Mouse (Mus musculus) brown adipose tissue, adult 24 weeks (tissue): ENCODE measurements around the gene Mex3a. TPM values are rescaled to one million over a fixed set of nuclear protein-coding genes. Genes with fewer than 3 reads are reported as not detected.
A peak's percentile ranks its signal among the peaks of the same experiment; 100 is the strongest.

Source experiments
- H3K27ac ChIP-seq: fragments of 200-500 bp; replicated peaks from 2 replicates; pipeline ENCODE4 v1.5.1; 2012; ENCODE audit warnings: low read depth, mild to moderate bottlenecking, low read length
- H3K4me1 ChIP-seq: fragments of 200-500 bp; 2 replicates; pipeline ENCODE4 v1.6.1; 2012; ENCODE audit warnings: low read length, mixed read lengths; ENCODE audit not compliant: control insufficient read depth, insufficient read depth, insufficient read length
- H3K4me3 ChIP-seq: fragments of 200-500 bp; 2 replicates; pipeline ENCODE4 v1.5.1; 2012; ENCODE audit warnings: low read depth, mild to moderate bottlenecking, low read length, moderate library complexity; ENCODE audit not compliant: insufficient read depth
- polyA plus RNA-seq: library from polyadenylated mRNA; stranded (reverse); fragments of >200 nt; gene quantifications from 2 replicates; pipeline ENCODE4 v1.2.4, GENCODE M21; 2012; ENCODE audit not compliant: missing spikeins, insufficient read depth, insufficient read length

The Mex3a gene
- 0.16 and 0.21 TPM in 2 replicates for polyA plus RNA-seq

DNA sequence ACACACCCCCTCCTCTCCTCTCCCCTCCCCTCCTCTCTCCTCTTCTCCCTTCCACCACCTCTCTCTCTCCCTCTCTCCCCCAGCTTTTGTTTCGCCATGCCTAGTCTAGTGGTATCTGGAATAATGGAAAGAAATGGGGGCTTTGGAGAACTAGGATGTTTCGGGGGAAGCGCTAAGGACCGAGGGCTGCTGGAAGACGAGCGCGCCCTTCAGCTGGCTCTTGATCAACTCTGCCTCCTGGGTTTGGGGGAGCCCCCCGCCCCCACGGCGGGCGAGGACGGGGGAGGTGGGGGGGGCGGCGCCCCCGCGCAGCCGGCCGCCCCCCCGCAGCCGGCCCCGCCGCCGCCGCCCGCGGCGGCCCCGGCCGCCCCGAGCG lies at the start of gene Mex3a:
Gene Mex3a (plus strand): TSS at position 97 of the 376 bp plus-strand sequence.
- H3K27ac ChIP-seq: peak within 1 kb of the TSS; percentile 58
- H3K4me1 ChIP-seq: peaks cover 2% of the 10 kb centered on the region; the same call in 1 of the 2 replicates
- H3K4me3 ChIP-seq: peak within 1 kb of the TSS; percentile 91

DNA sequence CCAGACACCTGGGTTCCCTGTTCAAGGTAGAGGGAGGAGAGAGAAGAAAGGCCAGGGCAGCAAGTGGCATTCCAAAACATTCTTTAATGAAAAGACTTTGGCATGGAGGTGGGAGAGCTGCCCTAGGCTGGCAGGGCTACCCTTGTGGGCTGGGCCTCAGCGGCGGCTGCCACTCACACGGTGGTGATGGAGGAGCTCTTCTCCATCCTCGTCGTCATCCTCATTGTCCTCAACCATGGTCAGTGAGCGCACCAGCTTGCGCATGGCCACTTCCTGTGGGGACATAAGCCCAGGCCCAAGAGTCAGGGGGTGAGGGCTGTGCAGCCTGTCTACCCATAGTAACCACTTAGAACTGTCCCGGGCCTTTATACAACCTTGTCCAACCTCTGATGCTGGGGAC lies 49.1 kb upstream of the Mex3a start:
- no peaks in the 10 kb centered on the region for H3K4me1 ChIP-seq
- no peak overlapping the region for H3K4me3 ChIP-seq
- H3K27ac ChIP-seq: no peak overlapping the region

DNA sequence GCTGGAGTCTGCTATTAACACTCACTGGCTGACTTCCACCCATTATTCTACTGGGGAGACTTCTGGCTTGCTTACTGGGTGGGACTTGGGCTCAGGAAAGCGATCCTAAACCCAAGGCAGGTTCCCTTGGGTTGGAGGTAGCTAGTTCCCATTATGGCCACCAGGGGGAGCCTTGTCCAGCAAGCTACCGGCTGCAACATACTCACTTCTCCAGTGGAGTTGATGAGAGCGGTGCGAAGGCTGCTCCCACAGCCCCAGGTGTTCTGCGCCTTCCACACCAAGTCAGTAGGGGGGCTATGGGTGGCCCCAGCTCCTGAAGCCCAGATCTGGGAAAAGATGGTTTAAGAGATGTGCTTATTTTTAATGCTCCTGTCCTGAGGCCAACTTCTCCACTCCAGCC lies 48.6 kb upstream of the Mex3a start:
- H3K4me3 ChIP-seq: no peak overlapping the region
- H3K4me1 ChIP-seq: peaks cover 1% of the 10 kb centered on the region; the same call in 1 of the 2 replicates
- no peak overlapping the region for H3K27ac ChIP-seq

DNA sequence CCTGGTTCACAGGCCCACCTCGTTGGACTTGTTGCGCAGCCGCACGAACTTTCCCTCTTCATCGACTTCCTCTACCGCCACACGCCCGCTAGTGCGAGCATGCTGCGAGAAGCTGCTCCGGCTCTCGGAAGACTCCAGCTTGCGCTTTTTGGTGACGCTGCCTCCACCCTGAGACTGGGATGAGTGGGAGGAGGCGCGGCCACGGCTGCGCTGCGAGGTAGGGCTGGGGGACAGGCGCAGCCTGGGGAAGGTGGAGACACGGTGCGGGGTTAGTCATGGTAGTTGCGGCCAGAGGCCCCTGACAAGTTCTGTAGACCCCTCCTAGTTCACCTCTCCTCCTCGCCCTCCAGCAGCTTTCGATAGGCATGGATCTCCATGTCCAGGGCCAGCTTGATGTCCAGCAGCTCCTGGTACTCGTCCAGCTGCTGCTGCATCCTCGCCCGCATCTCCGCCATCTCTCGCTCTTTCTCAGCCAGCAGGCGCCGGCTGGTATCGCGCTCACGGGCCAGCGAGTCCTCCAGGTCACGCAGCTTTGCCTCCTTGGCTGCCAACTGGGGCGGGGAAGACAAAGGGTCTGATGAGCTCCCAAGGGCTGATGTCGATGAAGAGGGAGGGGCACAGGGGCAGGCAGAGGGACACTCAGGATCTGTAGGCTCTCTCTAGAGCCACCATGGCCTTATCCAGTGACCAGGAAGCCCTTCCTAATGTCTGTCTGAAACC lies 47.4 kb upstream of the Mex3a start:
- no peak overlapping the region for H3K27ac ChIP-seq
- H3K4me3 ChIP-seq: no peak overlapping the region
- H3K4me1 ChIP-seq: peaks cover 4% of the 10 kb centered on the region; the same call in 1 of the 2 replicates

DNA sequence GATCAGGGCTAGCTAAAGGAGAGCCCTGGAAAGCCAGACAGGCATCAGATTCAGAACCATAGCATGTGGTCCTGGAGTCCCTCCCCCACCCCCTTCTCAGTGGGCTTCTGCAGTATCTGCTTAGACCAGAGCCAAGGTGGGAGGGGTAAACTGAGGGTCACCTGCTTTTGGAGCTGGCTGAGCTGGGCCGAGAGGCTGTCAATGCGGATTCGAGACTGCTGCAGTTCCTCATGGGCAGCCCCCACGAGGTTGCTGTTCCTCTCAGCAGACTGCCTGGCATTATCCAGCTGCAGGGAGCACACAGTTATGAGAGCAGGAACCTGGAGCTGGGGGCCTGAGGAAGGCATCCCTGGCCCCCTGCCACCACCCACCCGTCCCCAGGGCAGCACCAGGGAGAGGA lies 46.2 kb upstream of the Mex3a start:
- Histone ChIP-seq H3K27ac (no peak overlapping the region), H3K4me1 (peaks cover 13% of the 10 kb centered on the region), H3K4me3 (no peak overlapping the region)

DNA sequence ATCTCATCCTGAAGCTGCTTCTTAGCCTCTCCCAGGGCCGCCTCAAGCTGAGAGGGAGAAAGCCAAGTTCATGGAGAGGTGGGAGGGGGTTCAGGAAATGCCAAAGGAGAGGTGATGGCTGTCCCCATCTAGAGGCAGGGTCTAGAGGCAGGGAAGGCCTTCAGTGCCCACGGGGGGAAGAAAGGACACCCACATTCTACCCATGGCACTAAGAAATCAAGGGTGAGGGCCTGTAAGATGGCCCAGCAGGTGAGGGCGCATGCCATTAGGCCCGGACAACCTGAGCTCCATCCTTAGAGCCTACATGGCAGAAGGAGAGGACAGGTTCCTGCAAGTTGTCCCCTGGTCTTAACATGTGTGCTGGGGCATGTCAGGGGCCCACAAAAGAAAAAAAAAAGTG lies 45.3 kb upstream of the Mex3a start:
- Histone ChIP-seq H3K4me3 (no peak overlapping the region), H3K27ac (no peak overlapping the region), H3K4me1 (peaks cover 16% of the 10 kb centered on the region)

DNA sequence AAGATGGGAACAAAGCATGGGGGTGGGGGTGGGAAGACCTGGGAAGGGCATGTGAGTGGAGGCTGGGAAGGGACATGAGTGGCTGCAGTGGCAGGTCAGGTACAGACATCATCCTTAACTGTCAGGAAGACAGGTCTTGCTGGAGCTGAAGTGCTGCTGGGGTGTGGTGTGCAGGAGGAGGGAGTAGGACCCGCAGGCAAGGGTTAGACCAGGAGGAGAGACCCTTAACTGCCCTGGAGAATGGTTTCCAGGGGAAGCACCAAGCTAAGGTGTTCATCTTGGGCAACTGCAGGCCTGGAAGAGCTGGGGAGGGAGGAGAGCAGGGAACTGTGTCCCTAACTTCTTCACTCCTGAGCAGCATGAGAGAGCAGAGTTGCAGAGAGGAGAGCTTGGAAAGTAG lies 44.8 kb upstream of the Mex3a start:
- no peak overlapping the region for H3K4me3 ChIP-seq
- H3K27ac ChIP-seq: no peak overlapping the region
- peaks cover 18% of the 10 kb centered on the region for H3K4me1 ChIP-seq

DNA sequence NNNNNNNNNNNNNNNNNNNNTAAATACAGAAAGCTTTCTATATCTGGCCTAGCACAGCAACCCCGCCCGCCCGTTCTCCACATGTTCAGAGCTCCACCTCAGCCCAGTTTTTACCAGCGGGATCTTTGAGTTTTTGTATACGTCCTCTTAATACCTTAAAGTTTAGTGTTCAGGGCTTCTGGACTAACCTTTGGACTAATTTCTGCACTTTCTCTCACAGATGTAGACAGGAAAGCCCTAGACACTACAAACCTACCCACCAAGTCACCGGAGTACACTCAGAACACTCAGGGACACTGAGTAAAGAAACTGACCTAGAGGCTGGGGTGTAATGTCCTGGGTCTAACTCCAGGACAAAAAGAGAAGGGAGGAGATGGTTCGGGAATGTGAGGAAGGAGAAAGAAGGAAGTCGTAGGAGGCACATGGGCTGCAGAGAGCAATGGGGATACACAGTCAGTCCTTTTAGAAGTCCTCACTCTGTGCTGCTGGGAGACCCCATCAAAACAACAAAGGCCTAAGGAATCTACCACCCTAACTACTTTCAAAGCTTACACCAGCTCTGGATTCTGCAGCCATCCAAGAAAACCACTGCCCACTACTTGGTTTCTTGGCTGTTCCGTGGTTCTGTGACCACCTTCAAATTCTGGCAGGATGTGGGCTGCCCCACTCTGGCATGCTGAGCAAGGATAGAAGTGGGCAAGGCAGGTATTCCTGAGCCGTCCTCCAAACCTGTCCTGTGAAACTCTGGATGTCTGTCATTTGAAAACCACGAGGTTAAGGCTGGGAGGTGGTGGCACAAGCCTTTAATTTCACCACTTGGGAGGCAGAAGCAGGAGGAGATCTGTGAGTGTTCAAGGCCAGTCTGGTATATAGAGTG lies 38.3 kb upstream of the Mex3a start:
- Histone ChIP-seq H3K4me1 (peaks cover 50% of the 10 kb centered on the region), H3K4me3 (no peak overlapping the region), H3K27ac (peak overlapping the region; percentile 90)

DNA sequence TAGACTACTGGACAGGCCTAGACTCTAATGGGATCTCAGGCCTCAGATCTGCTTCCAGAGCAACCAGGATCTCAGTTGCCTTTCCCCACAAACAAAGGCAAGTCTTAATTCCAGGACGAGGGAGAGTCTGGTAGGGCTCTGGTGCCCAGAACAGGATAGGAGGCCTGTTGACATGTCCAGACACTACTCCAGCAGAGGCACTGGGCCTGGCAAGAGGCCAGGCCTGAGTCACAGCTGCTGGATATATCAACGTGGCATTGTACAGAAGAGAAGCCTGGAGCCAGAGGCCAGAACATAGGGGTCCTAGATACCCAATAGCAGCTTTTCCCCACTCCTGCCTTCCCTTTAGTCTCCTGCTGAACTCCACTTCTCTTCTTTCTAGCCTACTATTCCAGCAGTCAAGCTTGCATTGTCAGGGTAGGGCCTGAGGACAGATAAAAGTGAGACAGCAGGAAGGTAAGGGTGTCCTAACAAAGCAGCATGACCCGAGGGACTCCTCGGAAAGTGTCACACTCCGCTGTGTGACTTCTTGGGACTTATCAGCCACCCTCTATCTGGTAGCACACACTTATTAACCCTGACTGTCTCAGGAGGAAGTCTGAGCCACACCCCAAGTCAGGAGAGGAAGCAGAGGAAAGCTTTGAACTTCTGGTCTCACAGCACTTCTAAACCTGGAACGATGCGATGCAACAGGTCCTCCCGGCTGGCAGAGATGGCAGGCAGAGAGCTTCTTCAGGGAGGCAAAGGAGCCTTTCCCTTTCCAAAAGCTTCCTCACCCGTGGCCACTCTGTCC lies 37.2 kb upstream of the Mex3a start:
- Histone ChIP-seq H3K4me1 (peaks cover 50% of the 10 kb centered on the region), H3K27ac (peak overlapping the region; percentile 90), H3K4me3 (no peak overlapping the region)

DNA sequence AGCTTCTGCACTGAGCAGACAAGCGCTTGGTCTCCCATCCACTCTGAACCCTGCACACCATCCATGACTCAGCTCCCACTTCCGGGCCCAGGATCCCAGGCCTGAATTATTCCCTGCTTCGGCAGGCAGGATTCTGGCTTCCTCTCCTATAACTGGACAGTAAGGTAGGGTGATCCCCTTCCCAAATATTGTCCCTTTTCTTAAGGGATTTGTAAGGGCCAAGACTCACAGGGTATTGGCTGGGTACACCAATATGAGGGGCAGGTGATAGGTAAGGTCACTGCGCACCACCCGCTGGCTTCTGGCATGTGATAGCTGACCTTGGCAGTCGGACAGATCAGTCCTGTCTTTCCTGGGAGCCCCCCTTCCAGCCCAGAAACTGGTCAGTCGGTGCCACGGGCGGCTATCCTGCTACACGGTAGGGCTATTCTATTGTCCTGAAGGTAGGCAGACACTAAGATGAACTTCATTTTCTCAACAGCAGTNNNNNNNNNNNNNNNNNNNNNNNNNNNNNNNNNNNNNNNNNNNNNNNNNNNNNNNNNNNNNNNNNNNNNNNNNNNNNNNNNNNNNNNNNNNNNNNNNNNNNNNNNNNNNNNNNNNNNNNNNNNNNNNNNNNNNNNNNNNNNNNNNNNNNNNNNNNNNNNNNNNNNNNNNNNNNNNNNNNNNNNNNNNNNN lies 36.3 kb upstream of the Mex3a start:
- Histone ChIP-seq H3K4me1 (peaks cover 50% of the 10 kb centered on the region), H3K4me3 (0 out of 2 replicates have a peak overlapping the region, but pooled peaks have one; percentile 9)

DNA sequence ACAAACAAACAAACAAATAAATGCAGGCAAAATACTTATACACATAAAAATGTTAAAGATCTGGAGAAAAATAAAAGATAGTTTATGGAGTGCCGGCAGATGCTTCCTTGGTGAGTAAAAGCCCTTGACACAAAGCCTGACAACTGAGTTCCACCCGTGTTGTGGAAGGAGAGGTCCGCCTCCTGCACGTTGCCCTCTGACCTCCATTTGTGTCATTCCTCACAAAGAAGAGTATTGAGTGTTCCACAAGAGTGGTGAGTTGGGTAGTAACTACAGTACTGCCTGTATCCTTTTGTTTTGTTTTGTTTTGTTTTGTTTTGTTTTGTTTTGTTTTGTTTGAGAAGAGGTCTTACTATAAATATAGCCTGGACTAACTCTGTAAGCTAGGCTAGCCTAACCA lies 32.6 kb upstream of the Mex3a start:
- Histone ChIP-seq H3K27ac (no peak overlapping the region; the same call in 1 of the 2 replicates), H3K4me3 (no peak overlapping the region), H3K4me1 (peaks cover 38% of the 10 kb centered on the region)

More for the DNA sequence above, 36.3 kb upstream of the Mex3a start:
- peak overlapping the region; percentile 90 for H3K27ac ChIP-seq

DNA sequence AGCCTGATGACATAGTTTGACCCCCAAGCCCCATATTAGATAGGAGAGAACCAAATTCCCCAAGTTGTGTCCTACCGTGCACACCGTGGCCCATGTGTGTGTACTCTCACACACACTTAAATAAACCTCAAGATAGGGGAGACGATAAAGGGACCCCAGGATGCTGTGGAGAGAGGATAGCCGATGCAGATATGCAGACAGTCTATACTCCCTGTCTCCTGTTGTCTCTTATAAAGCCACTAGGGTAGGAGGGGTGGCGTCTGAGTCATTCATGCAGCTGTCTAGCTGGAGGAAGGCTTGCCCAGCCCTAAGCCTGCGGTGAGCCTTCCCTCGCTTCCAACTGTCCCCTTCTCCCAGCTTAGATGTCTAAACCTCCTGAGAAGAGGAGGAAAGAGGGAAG lies 32.1 kb upstream of the Mex3a start:
- H3K4me1 ChIP-seq: peaks cover 33% of the 10 kb centered on the region
- H3K4me3 ChIP-seq: no peak overlapping the region

DNA sequence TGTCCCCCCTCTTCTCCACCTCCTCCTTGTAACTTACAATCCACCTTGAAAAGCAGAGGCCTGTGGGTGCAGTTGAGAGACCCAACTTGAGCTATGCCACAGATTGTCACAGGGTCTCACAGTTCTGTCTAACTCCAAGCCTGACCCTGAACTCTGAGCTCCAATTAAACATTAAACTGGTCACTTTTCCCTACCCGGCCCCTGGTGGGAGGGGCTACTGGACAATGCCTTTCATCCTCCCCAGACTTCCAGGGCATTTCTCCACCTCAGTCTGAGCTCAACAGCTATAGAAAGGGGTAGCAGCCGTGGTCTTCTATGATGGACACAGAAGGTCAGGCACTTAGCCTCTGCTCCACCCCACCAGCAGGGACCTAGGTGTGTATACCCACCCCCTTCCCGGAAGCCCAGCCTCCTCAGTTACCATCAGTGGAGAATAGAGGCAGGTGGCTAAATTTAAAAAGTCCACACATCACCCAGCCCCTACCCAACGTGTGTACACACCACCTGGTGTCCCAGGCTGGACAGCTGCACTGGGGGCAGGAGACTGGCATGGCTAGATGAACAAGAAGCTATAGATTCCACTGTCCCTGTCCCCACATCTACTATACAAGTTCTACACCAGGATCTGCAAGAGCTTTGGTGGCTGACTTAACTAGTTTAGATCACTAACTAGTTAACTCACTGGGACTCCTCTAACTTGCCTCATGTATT lies 31.4 kb upstream of the Mex3a start:
- Histone ChIP-seq H3K4me1 (peaks cover 25% of the 10 kb centered on the region), H3K4me3 (peak overlapping the region; percentile 51), H3K27ac (no peak overlapping the region)

More for the DNA sequence above, 32.1 kb upstream of the Mex3a start:
- H3K27ac ChIP-seq: no peak overlapping the region; the same call in 1 of the 2 replicates
